Mouse (Mus musculus): ENCODE results near the gene Spr.

GRCm38 (mm10) chr6:85183951-85184350 is 46.4 kb upstream of the Spr start:
- TF ChIP-seq GATA1 (IDR thresholded peaks at IDR 0.05; ENCODE audit: borderline replicate concordance, low read length) (no peak), FLI1 (IDR thresholded peaks at IDR 0.05; ENCODE audit: low read length) (no peak)
